Mouse (Mus musculus): Measurements from ENCODE around the gene Nudt16l1. TPM values are rescaled to one million over a fixed set of nuclear protein-coding genes. Genes with fewer than 3 reads are reported as not detected.

The Nudt16l1 gene
- total RNA-seq (2023): 48.4 TPM

GRCm38 (mm10) chr16:4938461-4938860 lies at the start of gene Nudt16l1:
Gene Nudt16l1 (plus strand): TSS chr16:4938761.

DNA sequence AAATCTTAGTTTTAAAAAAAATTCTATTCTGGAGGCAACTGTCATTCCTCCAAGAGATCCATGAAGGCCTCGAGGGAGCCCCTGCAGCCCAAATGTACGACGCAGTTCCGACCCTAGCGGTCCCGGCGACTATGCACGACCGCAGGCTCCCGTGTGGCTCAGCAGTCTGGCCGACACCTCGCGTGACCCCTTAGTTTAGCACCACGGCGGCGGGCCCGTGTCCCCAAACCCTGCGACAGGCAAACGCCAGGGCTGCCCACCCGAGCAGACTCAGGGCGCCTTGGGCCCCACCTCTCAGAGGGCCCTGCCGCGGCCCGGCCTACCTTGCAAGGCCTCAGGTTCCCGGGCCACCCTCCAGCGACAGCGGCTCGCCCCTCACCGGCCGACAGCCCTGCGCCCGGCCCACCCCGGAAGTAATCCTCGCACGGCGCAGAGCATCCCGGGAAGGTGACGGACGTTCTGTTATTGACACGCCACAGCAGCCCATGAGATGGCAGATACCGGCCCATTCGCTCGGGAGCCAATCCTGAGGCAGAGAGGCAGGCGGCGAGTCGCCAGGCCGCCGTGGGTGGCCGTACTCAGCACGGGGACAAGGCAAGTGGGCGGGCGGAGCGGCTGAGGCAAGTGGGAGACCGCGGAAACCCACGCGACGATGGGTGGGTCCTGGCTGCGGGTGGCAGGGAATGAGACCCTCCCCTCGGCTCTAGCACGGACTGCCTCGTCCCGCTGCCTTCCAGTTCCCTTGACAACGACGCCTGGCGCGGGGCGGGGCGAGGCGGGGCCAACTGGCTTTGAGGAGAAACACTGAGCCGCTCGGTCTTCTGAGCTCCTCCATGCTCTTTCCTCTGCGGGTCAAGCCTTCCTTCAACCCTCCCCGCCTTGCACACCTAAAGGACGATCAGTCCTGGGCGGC lies 25.5 kb downstream of the Nudt16l1 start, which contains the start of gene Anks3:
Gene Anks3, minus strand, starts transcription at position 409 of the 913 bp plus-strand sequence.

Other genes with a start within 250 kb of the Nudt16l1 start
- gene Nmral1, start 219.4 kb upstream of the Nudt16l1 start, total RNA-seq (2023): 3.2 TPM
- 40.3 TPM for gene Hmox2, start 212.4 kb upstream of the Nudt16l1 start, total RNA-seq (2023)
- gene Cdip1, start 148.5 kb upstream of the Nudt16l1 start, total RNA-seq (2023): 47.1 TPM
- gene 4930562C15Rik, start 103.3 kb upstream of the Nudt16l1 start, total RNA-seq (2023): not detected
- 160 TPM for gene Ubald1, start 58.4 kb upstream of the Nudt16l1 start, total RNA-seq (2023)
- gene Mgrn1, start 52.5 kb upstream of the Nudt16l1 start, total RNA-seq (2023): 76.2 TPM
- 63.4 TPM for gene Anks3, start 25.4 kb downstream of the Nudt16l1 start, total RNA-seq (2023)
- not detected for gene Sept12, start 59.1 kb downstream of the Nudt16l1 start, total RNA-seq (2023)
- gene Smim22, start 68.5 kb downstream of the Nudt16l1 start, total RNA-seq (2023): not detected
- gene Rogdi, start 74.8 kb downstream of the Nudt16l1 start, total RNA-seq (2023): 18.5 TPM
- 113 TPM for gene Glyr1, start 111.1 kb downstream of the Nudt16l1 start, total RNA-seq (2023)
- gene Ubn1, start 111.3 kb downstream of the Nudt16l1 start, total RNA-seq (2023): 120 TPM
- gene Ppl, start 193.7 kb downstream of the Nudt16l1 start, total RNA-seq (2023): 1.2 TPM
- gene Sec14l5, start 208.3 kb downstream of the Nudt16l1 start, total RNA-seq (2023): not detected

Data from CD4-positive naive resting alpha-beta T cell, adult 57 days (primary cell).